Mouse (Mus musculus) thymus, postnatal 14 days (tissue): ENCODE data around the gene Nos2.
"Not testable (repeated sequence)": the region's sequence is repeated elsewhere in the genome, so short reads cannot be mapped to it uniquely, and the experiment has no call there.

Experiments
- DNase-seq: peaks from one replicate; pipeline ENCODE4 v3.0.0; 2021

Gene Nos2

DNA sequence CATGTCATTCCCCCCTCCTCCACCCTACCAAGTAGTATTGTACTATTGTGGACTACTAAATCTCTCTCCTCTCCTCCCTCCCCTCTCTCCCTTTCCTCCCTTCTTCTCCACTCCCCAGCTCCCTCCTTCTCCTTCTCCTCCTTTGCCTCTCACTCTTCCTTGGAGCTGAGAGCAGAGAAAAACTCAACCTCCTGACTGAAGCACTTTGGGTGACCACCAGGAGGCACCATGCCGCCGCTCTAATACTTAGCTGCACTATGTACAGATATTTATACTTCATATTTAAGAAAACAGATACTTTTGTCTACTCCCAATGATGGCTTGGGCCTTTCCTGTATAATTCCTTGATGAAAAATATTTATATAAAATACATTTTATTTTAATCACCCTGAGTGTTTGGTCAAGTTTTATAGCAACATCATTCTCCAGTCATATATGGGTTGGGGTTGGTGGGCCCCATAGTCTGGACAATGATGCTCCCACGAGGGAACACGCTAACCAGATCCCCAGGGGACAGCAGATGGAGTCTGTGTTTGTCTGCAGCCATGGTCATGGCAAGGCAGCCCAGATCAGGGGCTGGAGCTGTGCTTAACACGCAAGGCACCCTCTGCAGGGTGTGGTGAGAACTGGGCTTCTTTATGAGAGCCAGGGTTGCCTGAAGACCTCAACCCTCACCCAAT is 39.4 kb downstream of the Nos2 start:
- peak; percentile 64 for DNase-seq

DNA sequence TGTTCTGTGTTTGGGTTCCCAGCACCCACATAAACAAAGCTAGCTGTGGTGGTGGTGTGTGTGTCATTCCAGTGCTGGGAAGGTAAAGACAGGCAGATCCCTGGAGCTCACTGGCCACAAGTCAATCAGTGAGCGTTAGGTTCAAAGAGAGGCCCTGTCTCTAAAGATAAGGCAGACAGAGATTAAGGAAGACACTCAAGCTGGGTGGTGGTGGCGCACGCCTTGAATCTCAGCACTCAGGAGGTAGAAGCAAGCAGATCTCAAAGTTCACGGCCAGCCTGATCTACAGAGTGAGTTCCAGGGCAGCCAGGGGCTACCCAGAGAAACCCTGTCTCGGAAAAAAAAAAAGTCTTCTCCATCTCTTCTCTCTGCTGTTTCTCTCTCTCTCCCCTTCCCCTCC is 40.6 kb downstream of the Nos2 start:
- DNase-seq = no peak

DNA sequence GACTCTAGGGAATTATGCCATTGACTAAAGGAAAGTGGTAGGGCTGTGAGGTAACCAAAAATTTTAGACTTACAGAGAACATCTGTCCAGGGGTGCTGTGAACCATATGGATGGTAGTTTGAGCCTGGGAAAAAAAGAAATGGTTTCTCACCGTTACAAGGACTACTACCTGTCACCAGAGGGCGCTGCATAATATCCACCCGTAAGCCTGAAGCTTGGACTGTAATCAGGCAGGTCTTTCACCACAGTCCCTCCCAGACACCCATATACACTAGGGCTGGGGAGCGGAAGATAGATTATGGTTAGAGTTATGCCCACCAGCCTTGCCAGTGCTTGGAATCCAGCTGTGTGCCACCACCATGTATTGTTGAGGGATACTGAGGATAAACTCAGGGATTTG is 46.8 kb downstream of the Nos2 start:
- peak; percentile 78 for DNase-seq

DNA sequence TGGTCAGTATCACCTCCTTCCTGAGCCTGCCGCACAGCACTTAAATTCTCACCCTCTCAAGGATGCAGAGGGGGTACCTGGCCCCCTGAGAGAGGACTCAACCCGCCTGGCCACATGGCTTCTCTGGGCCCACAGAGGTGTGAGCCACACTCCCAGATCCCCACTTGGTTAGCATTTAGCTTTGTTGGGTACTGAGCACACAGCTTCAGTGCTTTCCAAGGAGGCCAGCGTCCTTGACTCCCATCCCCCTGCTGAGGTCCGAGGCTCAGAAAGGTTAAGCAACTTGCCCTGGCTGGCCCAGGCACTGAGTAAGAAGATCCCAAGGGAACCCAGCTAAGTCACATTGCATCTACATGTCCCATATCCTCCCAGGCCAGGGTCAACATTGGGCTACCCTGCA is 47.5 kb downstream of the Nos2 start:
- no peak for DNase-seq

DNA sequence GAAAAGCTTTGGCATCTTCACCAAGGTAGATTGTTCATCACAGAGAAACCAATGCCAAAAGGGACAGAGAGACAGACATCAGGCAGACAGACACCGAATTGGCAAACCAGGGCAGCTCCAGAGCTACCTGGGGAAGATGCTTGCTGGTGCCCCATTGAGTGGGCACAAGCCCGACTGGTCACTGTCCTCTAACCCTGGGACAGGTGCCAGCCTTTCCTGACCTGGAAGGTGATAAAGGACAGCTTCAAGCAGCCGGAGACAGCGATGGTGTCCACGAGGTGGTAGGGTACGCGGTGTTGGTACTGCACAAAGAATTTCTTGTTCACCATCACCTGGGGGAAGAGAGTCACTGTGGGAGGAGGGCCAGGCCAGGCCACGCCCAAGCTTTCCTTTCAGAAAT is 50.5 kb downstream of the Nos2 start:
- no peak for DNase-seq

DNA sequence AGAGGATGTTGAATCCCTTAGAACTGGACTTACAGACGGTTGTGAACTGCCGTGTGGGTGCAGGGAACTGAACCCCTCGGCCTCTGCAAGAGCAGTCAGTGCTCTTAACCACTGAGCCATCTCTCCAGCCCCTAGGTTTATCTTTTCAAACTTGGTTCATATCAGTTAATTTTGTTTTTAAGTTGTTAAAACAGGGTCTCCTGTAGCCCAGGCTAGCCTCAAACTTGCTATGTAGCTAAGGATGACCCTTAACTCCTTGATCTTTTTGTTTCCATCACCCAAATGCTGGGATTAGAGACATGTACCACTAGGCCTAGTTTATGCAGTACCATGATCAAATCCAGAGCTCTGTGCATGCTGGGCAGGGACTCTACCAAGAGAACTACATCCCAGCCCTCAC is 51.2 kb downstream of the Nos2 start:
- DNase-seq = no peak

DNA sequence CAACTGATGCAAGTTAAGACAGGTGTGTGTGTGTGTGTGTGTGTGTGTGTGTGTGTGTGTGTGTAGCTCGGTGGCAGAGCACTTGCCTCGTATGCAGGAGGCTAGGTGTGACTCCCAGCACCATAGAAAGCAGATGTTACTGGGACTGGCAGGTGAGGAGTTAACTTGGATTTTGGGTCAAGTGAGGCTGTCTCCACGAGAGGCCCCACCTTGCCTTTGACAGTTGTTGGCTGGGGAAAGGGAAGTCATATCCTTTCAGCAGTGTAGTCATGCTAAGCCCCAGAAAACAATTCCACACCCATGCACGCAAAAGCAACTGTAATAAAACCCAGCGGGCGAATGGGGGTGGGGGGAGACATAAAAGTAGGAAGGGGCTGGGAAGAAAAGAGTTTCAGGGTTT is 51.7 kb downstream of the Nos2 start:
- peak; percentile 43 for DNase-seq

DNA sequence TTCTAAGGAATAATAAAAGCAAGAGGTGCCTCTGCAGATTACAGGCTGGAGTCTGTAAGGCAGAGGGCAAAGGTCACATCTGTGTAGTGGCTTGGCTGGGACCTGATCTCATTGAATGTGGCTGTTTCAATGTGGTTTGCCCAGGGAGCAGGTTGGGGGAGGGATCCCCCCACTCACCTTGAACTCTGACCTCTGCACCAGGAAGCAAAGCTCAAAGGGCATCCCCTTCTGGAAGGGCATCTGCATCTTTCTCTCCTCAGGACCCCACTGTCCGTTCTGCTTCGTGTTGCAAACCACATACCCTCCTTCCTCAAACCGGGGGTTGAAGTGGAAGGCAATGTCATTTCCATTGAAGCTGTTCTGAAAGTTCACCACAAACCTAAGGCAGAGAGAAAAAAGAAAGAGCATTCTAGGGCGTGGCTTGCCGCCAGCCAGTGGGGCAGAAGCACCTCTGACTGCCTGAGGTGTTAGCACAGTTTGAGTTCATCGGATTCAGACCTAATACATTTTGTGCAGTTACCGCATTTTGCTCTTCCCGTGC is 52.3 kb downstream of the Nos2 start:
- DNase-seq = peak; percentile 67

DNA sequence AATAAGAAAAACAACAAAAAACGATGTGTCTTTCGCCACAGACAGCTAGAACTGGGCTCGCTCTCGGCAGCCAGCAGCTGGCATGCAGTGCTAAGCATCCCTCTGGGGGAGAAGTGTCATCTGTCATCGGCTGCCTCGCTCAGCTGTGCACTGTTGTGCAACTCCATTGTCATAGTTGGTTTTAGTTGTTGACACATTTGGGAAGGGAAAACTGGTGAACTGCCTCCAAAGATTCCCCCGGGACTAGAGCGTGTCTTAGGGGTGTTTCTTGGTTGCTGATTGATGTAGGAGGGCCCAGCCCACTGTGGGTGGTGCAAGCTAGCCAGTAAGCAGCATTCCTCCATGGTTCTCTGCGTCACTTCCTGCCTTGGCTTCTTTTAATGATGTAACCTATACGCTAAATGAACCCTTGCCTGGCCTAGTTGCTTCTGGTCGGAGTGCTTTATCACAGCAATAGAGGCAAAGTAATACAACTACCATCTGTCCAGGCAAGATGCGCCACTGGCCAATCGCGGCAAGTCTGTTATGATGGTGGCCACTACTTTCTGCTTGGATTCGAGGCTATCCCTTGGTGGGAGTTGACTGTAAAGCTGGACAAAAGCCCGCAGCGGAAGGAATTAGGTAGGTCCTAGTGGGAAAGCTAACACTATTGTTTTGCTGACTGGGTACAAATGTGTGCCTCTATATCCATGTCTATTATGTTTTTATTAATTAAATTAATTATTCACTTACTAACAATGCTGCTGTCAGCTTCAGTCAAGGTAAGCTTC is 53.0 kb downstream of the Nos2 start:
- peak; percentile 54 for DNase-seq

DNA sequence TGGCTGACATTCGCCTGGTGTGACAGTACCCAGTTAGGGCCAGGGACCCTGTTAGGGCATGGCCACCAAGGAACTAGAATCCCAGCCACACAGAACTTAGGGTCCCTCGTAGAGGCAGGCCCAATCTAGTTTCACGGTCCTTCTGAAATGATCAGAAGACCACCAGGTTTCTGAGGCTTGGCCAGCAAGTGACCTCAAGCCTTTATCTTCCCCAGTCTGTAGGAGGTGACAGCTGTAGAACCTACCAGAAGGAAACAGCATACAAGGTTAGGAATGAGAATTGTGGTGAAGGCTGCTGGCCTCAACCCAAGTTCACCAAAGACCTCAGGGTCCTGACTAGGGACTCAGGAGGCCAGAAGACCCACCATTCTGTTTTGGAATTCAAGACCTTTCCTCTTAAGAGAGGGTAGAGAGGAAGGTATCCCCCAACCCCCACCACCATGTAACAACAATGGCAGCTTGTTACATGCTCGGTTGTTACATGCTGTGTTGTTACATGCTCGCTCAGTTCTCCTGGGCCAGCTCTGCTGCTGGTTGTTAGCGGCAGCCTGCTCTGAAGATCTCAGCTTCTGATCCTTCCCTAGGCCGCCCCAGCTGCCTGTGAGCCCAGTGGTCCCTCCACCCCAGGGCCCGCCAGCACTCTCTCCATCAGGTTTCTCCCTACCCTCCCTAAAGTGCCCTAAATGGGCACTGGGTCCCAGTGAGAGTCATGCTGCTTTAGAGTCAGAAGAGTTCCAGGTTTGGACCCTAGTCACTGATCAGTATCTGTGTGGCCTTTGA is 56.3 kb downstream of the Nos2 start:
- no peak for DNase-seq

DNA sequence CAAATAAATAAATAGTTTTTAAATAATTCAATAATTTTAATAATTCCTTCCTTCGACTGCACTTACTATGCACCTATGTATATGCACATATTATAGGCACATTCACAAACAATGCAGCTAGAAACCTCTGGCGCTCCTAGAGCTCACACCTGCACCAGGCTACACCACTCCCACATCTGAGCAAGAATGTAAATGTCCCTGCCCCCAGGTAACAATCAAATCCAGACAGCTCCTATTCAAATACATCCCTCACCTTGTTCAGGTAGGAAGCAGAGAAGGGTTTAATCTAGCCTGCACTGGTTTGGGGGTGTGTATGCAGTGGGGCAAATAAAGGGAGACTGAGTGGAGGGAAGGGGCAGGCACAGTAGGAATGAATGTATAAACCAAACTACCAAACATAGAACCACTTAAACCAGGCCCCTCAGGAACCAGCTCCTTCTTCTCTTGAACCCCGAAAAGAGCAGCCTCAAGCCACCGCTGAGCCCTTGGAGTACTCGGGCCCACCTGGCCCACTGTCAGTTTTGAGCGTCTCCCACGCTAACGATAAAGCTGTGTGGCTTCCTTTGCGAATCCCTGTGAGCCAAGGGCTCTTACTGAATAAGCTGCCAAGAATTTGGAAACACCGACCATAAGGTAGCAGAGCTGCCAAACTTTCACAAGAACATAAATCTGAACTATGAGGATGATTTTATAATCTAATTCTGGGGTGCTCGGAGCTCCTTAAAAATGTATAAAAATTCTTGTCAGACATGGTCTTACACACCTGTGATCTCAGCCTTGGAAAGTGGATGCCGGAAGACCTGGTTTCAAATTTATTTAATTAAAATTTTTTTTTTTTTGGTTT is 57.8 kb downstream of the Nos2 start:
- no peak for DNase-seq

DNA sequence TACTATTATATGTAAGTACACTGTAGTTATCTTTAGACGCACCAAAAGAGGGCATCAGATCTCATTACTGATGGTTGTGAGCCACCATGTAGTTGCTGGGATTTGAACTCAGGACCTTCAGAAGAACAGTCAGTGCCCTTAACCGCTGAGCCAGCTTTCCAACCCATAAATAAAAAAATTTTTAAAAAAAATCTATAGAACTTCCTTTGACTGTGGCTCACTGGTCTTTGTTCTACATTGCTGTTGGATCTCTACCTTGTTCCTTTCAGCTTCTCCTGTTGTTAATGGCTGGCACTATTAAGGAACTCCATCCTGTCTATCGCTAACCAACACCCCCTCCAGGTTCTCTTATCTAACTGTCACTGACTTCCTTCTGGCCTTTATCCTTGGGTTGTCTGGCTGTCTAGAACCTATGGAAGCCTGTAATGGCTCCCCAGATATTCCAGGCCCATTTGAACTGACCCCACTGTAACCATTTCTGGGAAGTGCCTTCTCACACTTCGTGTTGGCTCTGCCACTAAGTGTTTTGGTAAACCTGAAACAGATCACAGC is 59.6 kb downstream of the Nos2 start:
- no peak for DNase-seq

DNA sequence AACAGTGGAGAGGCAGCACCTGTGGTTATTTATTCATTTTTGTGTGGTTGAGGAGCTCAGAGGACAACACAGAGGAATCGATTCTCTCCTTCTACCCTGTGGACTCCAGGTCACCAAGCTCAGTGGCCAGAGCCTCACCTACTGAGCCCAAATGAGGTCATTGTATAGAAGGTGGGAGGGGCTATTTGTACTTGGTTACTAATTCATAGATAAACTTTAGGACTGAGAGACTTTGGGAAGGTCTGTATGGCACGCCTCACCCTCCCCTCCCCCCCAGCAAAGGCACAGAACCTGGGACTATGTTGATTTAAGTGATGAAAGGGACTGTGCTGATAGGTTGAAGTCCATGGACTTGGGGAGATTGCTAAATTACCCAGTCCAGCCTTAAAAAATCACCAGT is 61.5 kb downstream of the Nos2 start:
- DNase-seq = no peak

DNA sequence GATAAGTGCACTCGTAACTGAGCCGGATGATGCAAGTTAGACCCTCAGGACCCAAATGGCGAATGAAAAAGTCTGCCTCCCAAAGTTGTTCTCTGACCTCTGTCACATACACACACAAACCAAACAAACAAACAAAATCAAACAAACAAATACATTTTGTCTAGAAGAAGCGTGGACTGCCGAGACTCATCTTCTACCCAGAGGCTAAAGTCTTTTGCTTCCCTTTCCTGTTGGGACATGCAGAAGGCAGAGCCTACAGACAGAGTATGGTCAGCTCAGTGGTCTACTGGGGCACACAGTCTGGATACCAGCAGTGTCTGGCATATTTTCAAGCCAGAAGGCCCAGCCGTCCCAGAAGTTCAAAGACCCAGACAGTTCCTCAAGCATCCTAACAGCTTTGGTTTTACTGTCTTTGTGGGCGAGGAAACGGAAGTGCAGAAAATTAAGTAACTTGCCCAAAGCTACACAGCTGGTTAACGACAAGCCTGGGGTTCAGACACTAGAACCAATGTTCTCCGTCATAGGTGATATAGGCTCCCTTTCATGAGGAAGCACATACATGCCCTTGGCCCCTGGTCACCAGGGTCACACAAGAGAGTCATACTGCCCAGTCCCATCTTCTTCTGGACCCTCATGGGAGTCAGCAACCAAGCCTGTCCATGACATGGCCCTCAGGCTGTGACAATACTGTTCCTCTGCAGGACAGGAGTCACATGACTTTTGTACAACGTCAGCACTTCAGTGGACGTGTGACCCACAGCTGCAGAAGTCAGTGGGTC is 62.1 kb downstream of the Nos2 start:
- peak; percentile 64 for DNase-seq

DNA sequence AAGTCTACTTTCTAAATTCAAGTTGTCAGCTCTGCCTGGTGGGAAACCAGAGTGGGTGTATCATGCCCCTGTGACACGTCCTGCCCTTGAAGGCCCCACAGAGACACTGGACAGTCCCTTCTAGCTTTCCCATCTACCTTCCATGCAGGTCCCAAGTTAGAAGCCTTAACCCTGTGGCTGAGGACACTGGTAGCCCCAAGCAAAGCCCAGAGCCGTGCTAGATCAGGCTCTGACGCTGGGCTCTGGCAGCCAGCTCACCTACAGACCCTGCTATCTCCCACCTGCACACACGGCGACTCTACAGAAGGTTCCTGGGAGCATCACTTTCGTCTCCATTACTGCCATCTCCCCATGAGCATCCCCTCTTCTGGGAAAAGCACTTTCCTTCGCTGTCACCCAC is 63.0 kb downstream of the Nos2 start:
- peak; percentile 32 for DNase-seq

DNA sequence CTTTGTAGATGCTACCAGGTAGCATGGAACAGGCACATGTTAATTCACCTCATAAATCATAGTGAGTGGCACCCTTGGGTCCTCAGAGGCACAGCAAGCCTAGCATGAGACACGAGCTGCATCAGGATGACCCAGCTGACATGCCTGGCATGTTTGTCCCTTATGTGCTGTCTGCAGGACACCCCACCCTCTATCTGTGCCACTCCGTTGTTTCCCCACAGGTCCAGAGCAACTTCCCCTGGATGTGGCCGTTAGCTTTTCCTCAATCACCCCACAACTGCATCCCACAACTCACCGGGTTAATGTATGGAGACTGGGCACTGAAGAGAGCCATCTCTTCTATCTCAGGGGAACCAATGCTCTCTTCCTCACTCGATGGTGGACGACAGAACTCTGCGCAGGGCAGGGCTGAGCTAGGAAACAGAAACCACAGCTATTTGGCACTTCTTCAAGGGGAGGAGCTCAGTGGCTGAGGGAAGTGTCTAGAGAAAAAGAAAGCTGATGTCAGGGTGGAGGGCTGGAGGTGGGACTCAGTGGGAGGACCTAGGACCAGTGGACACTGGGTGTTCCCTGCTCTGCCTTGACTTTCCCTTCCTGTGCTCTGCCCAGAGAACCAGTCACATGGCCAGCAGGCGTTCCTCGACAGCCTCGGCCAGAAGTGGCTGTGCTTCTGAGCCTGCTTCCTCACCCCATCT is 64.0 kb downstream of the Nos2 start, which contains the start of gene Lgals9:
Lgals9 (minus strand) TSS at position 464 of the 695 bp plus-strand sequence.
- DNase-seq = peak; percentile 75

DNA sequence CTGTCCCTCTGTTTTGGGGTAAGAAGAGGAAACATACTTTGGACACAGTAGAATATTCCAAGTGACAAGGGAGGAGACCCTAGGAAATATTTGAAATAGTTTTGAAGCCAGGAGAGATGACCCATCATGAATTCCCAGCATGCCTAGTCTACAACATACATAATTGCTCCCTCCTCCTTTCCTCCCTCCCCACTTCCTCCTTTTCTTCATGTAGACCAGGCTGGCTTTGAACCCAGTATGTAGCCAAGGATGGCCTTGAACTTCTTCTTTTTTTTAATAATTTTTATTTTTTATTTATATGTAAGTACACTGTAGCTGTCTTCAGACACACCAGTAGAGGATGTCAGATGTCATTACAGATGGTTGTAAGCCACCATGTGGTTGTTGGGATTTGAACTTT is 64.9 kb downstream of the Nos2 start:
- no peak for DNase-seq

DNA sequence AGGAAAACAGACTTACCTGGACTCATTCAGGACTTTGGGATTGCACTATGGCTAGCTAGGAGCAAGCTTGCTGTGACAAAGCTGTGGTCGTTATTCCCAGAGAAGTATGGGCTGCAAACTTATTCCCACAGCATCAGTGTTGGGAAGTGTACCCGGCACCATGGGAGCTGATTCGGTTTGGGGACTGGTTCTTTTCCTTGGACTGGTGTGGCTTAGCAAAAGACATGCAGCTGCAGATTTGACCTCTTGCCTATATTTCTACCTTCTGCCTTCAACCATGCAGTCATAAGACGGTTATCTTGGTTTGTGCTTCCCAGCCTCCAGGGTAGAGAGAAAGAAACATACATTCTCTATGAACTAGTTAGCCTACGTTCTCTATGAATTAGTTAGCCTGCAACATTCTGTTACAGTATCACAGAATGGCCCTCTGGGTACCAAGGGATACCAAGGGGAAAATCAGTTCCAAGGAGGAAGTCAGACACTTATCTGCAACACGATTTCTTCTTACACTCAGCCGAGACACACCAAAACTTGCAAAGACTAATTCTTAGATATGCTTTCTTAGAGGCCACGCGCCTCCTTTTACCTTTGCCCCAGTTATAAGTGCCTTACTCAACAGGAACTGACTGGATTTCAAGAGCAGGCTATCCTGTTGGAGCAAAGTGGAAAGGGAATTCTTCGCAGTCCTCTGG is 65.9 kb downstream of the Nos2 start:
- no peak for DNase-seq

DNA sequence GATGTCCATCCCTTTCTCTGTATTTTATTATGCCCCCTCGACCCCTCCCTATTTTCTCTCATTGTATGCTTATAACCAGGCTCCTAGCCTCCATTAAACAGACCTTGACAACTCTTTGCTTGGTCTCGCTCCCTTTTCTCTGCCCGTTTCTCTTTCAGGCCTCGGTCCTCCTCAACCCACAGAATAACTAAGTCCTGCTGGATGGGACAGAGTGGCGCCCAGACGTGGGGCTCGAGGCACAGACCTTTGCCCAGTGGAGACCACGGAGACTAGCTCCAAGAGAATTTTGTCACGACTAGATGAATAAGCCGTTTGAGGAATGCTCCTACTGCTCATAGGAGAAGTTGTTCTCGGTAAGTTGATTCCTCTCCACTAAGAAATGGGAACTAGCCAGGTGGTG is 68.6 kb downstream of the Nos2 start:
- not testable (repeated sequence) for DNase-seq

DNA sequence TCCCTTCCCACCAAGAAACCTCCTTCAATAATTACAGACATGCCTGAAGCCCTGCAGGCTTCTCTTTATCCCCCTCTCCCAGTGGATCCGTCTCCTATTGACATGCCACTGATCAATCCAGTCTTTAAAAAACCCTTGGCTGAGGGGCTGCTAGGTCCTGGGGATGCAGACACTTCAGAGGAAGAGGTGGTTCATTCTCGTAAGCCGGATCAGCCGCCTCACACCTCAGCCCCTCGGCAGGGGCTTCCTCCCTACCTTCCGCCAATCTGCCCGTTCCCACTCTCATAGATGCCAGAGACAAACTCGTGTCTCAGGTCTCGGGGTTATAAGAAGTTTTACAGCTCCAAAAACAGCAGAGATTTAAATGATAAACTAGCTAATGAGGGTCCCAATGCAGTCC is 69.5 kb downstream of the Nos2 start:
- DNase-seq = no peak
